ENCODE assay signal across 10 mouse cellular contexts in genomic region chr2:135919641-135920040, GRCm38 (mm10).
"Had no signal": no experiment of that assay in that cellular context is flagged by ENCODE, and none has a peak within 500 bp of the region (broad histone marks: within the 10 kb centered on the region; RNA-seq: fewer than 3 reads in every experiment).

No protein-coding gene starts in this region.

- DNase-seq: layer of hippocampus, postnatal 36 days; liver, embryonic 13.5 days; lung, adult 2 months; lung, postnatal 14 days; lung, postnatal 4 days; midbrain, embryonic 14.5 days; thymus, adult 18-20 months; thymus, postnatal 36 days had no signal

- H3K9me3 ChIP-seq: liver, embryonic 13.5 days had no signal

- H3K36me3 ChIP-seq: liver, embryonic 13.5 days had no signal

- H3K27me3 ChIP-seq: liver, embryonic 13.5 days had no signal

- H3K9ac ChIP-seq: liver, embryonic 13.5 days had no signal

- H3K4me1 ChIP-seq: liver, embryonic 13.5 days had no signal

- H3K27ac ChIP-seq: left cerebral cortex, adult 2 months; liver, embryonic 13.5 days had no signal

- H3K4me3 ChIP-seq: left cerebral cortex, adult 2 months; liver, embryonic 13.5 days had no signal

- H3K4me2 ChIP-seq: liver, embryonic 13.5 days; midbrain, embryonic 11.5 days had no signal
